Mouse (Mus musculus) liver, postnatal 0 days (tissue): Measurements from ENCODE around the gene Rasl10b. TPM values are rescaled to one million over a fixed set of nuclear protein-coding genes. Genes with fewer than 3 reads are reported as not detected.

ENCODE experiments used
- ATAC-seq: fragments of 200-750 bp; cut with Nextera tagmentation; 2 replicates; pipeline ENCODE4 v1.8.0; 2017; ENCODE audit warnings: mild to moderate bottlenecking, moderate library complexity
- DNase-seq: peaks from one replicate; pipeline ENCODE4 v3.0.0-alpha.2; 2016
- H3K27ac ChIP-seq: fragments of 300-500 bp; sonication (generic); 2 replicates; pipeline ENCODE4 v1.5.1; 2014; ENCODE audit warnings: antibody characterized with exemption, moderate library complexity, mild to moderate bottlenecking, low read depth
- H3K27me3 ChIP-seq: fragments of 300-500 bp; sonication (generic); 2 replicates; pipeline ENCODE4 v1.6.1; 2014; ENCODE audit warnings: low read length, control low read depth, mixed read lengths; ENCODE audit not compliant: insufficient read depth
- H3K36me3 ChIP-seq: fragments of 300-500 bp; sonication (generic); replicated peaks from 2 replicates; pipeline ENCODE4 v1.6.1; 2014; ENCODE audit warnings: mild to moderate bottlenecking, control low read depth, low read length, moderate library complexity, mixed read lengths; ENCODE audit not compliant: insufficient read depth
- H3K4me1 ChIP-seq: fragments of 300-500 bp; sonication (generic); 2 replicates; pipeline ENCODE4 v1.6.1; 2014; ENCODE audit warnings: antibody characterized with exemption, mild to moderate bottlenecking, control low read depth; ENCODE audit not compliant: insufficient read depth
- H3K4me2 ChIP-seq: fragments of 300-500 bp; sonication (generic); 2 replicates; pipeline ENCODE4 v1.6.1; 2014; ENCODE audit warnings: low read depth, mild to moderate bottlenecking, low read length, moderate library complexity, mixed read lengths
- H3K4me3 ChIP-seq: fragments of 300-500 bp; sonication (generic); 2 replicates; pipeline ENCODE4 v1.5.1; 2014; ENCODE audit warnings: low read depth, low read length
- H3K9ac ChIP-seq: fragments of 300-500 bp; sonication (generic); replicated peaks from 2 replicates; pipeline ENCODE4 v1.6.1; 2014; ENCODE audit warnings: mild to moderate bottlenecking, moderate library complexity
- H3K9me3 ChIP-seq: fragments of 300-500 bp; sonication (generic); 2 replicates; pipeline ENCODE4 v1.6.1; 2016; ENCODE audit warnings: mild to moderate bottlenecking, control low read depth, low read length, mixed read lengths
- CTCF ChIP-seq: sonication (generic); IDR thresholded peaks from 2 replicates; pipeline ENCODE4 v1.5.1; 2016; ENCODE audit warnings: antibody characterized with exemption, low read depth
- EP300 ChIP-seq: IDR thresholded peaks from 2 replicates; pipeline ENCODE4 v1.6.1; 2016; ENCODE audit warnings: antibody characterized with exemption, low read depth, mild to moderate bottlenecking
- WGBS: fragments of 180-500 bp; shearing (Covaris S2); extraction: QIAGEN DNeasy Blood & Tissue Kit; methylation state at CpG from one replicate; pipeline ENCODE4 v1.1.7; 2014; ENCODE audit not compliant: insufficient replicate concordance; 5-methylcytosine and 5-hydroxymethylcytosine counted together
- polyA plus RNA-seq: library from polyadenylated mRNA; unstranded; fragments of >200 nt; fragmentation: Nextera tagmentation; extraction: Ambion mirVana; gene quantifications from 2 replicates; pipeline ENCODE4 v1.2.1, GENCODE M21; 2015

Rasl10b gene
- 0.05 TPM in 1 of 2 replicates, not detected in the other for polyA plus RNA-seq

DNA sequence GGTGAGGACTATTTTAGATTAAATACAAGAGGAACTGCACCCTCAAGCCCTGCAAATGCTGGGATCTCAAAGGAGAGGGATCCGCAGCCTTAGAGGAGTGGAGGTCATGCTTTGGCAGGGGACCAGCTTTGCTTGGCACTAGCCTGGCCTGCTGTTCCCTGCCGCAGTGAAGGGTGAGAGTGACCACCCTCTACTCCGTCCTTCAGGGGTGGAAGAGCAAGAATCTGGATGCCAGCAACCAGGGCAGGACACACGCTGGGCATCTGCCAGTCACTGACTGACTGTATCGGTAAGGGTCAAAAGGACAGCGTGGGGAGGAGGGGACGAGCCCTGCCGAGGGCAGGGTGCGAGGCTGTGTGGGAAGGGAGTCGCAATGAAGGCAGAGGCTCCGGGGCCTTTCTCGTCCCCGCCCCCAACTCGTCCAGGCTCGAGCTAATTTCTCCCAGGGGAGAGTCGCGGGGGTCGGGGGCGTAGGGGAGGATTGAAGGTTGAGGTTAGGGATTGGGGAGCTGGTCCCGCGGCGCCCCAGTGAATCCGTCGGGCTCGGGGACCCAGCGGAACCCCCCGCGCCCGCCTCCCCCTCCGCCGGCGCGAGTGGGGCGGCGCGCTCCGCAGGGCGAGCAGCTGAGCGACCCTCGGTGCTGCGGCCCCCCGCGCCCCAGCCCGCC is at the start of gene Rasl10b:
TSS of gene Rasl10b (plus strand) at position 51 of the 668 bp plus-strand sequence.
- ATAC-seq (peak; percentile 76), DNase-seq (peak; percentile 47)
- TF ChIP-seq EP300 (no peak), CTCF (no peak)
- H3K27me3 ChIP-seq = peaks cover 35% of the 10 kb centered on the region
- peak within 1 kb of the TSS; percentile 41; the same call in 1 of the 2 replicates for H3K9ac ChIP-seq
- H3K9me3 ChIP-seq = no peaks in the 10 kb centered on the region
- peak within 1 kb of the TSS; percentile 92 for H3K4me2 ChIP-seq
- 7% methylated on average over 27 of the region's 44 CpGs for WGBS
- peaks cover 5% of the 10 kb centered on the region for H3K4me1 ChIP-seq
- no peak within 1 kb of the TSS for H3K27ac ChIP-seq
- H3K36me3 ChIP-seq = no peaks in the 10 kb centered on the region
- peak within 1 kb of the TSS; percentile 51 for H3K4me3 ChIP-seq

DNA sequence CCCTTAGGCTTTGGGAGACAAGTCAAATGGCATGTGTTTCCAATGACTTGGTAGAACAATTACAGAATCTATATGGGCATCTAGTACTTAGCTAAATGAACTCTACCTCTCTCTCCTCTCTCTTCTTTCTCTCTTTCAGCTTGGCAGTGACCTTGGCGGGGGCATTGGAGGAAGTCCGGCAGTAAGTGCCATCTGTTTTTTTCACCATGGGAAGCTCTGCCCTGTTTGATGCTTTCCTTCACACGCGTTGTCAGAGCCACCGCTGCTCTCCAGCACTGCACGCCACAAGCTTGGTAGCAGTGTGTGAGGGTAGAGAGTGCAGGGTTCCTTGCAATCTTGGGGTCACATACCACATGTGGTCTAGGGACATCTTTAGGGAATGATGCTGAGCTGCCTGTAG is 44.3 kb upstream of the Rasl10b start:
- H3K4me3 ChIP-seq = no peak overlapping the region
- ATAC-seq (no peak), DNase-seq (no peak)
- no peak overlapping the region for H3K9ac ChIP-seq
- no peaks in the 10 kb centered on the region for H3K4me1 ChIP-seq
- H3K27me3 ChIP-seq = no peaks in the 10 kb centered on the region
- H3K27ac ChIP-seq = no peak overlapping the region
- no peak overlapping the region for H3K4me2 ChIP-seq
- no peaks in the 10 kb centered on the region for H3K9me3 ChIP-seq
- no peak for TF ChIP-seq CTCF
- no peak for TF ChIP-seq EP300
- WGBS = 93% methylated on average over 6 of the region's 6 CpGs
- peaks cover 41% of the 10 kb centered on the region for H3K36me3 ChIP-seq

DNA sequence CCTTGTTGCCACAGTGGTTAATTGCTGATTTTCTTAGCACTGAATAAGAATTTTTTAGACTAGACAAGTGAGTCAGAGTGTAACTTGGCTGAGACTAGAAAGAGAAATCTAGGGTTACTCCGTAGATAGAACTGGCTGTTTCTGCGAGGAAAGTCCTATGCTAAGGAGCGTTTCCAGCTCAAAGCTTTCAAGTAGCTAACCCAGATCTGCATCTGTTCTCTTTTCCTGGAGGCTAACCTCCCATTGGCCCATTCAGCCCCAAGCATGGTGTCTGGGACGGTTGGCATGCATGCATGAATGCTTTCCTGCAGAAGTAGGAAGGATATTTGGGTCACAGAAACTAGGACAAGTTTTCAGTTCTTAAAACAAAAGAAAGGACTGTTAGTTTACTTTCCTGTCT is 37.7 kb upstream of the Rasl10b start:
- no peak for ATAC-seq

DNA sequence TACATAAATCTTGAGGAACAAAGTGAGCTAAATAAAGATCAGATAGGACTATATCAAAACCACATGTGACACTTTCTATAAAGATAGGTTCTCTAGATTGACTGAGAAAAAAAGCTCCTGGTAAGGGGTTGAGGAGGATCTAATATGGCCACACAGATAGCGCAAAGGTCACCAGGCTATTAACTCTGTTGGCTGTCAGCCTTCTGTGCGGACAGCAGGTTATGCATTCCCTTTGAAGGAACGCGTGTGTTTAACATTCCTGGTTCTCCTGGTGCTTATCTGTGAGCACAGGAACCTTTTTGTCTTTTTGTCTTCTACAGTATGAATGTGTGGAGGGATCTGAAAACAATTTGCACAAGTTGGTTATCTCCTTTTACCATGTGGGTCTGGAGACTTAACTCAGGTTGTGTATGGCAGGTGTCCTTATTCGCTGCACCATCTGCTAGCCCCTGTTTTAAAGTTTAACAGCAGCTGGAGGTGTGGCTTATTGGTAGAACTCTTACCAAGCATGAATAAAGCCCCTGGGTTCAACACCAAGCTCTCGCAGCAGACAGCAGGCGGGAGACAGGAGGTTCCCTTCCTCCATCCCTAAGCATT is 29.1 kb upstream of the Rasl10b start:
- TF ChIP-seq EP300 (no peak), CTCF (no peak)
- no peak for ATAC-seq
- no peak for DNase-seq

More for the DNA sequence above, 37.7 kb upstream of the Rasl10b start:
- WGBS = 80% methylated on average over 4 of the region's 4 CpGs
- Histone ChIP-seq H3K4me1 (no peaks in the 10 kb centered on the region), H3K9ac (no peak overlapping the region), H3K4me2 (no peak overlapping the region), H3K27ac (no peak overlapping the region), H3K4me3 (no peak overlapping the region), H3K27me3 (no peaks in the 10 kb centered on the region), H3K9me3 (no peaks in the 10 kb centered on the region), H3K36me3 (peaks cover 46% of the 10 kb centered on the region)
- TF ChIP-seq CTCF (no peak), EP300 (no peak)
- DNase-seq = no peak

DNA sequence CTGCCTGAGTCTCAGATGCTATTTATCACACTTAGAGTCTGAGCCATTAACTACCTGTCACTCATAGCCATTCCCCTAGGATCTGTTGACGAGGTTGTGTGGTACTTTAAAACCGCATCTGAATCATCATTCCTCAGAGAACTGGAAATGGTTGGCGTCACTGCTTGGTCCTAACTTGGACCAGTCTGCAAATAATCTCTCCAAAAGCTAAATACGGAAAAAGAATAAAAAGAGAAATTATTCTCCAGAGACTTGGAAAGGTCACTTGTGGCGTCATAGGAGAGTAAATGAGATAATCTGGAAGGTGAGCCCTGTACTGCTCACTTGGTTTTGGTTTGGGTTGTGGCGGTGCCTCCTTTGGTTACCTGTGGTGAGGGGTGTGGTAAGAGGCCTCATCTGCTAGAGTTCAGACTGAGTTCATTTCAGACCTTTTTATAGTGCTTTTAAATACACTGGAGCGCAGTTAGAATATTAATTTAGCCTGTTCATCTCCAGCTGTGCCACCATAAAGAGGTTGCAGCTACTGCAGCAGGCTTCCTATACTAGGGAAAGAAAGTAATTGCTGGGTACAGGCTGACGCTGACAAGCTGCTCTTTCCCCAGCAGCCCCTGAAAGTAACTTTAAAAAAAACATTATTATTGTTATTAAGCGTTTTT is 25.9 kb upstream of the Rasl10b start:
- ATAC-seq = no peak
- 90% methylated on average over 9 of the region's 9 CpGs for WGBS
- TF ChIP-seq CTCF = no peak

More for the DNA sequence above, 29.1 kb upstream of the Rasl10b start:
- no peaks in the 10 kb centered on the region for H3K9me3 ChIP-seq
- WGBS = 60% methylated on average over 7 of the region's 7 CpGs
- no peak overlapping the region for H3K9ac ChIP-seq
- H3K27me3 ChIP-seq = no peaks in the 10 kb centered on the region
- no peak overlapping the region for H3K27ac ChIP-seq
- H3K4me2 ChIP-seq = no peak overlapping the region
- H3K4me3 ChIP-seq = no peak overlapping the region
- peaks cover 28% of the 10 kb centered on the region for H3K36me3 ChIP-seq
- no peaks in the 10 kb centered on the region for H3K4me1 ChIP-seq

DNA sequence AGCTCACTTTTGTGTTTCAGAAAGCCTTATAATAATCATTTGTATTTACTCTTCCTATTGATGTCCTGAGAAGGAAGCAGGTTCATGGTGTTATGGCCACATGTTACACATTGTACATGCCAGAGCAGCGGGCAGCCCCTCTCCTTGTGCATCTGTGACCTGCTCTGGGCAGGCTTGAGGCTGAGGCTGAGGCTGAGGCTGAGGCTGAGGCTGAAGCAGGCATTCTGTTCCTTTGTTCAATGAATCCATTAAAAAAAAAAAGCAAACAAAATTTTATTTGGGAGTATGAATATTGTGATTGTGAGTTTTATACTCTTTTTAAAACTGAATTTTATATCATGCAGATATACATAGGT is 25.4 kb upstream of the Rasl10b start:
- no peak for DNase-seq
- peaks cover 21% of the 10 kb centered on the region for H3K36me3 ChIP-seq
- H3K9ac ChIP-seq = no peak overlapping the region
- no peak overlapping the region for H3K4me3 ChIP-seq
- H3K27ac ChIP-seq = no peak overlapping the region
- no peak for ATAC-seq
- TF ChIP-seq CTCF = no peak
- TF ChIP-seq EP300 = no peak
- no peaks in the 10 kb centered on the region for H3K9me3 ChIP-seq
- no peaks in the 10 kb centered on the region for H3K4me1 ChIP-seq
- H3K27me3 ChIP-seq = no peaks in the 10 kb centered on the region
- WGBS = 83% methylated on average over 1 of the region's 1 CpGs
- no peak overlapping the region for H3K4me2 ChIP-seq

More for the DNA sequence above, 25.9 kb upstream of the Rasl10b start:
- Histone ChIP-seq H3K9ac (no peak overlapping the region), H3K4me1 (no peaks in the 10 kb centered on the region), H3K27ac (no peak overlapping the region), H3K9me3 (no peaks in the 10 kb centered on the region), H3K27me3 (no peaks in the 10 kb centered on the region), H3K4me3 (no peak overlapping the region), H3K4me2 (no peak overlapping the region), H3K36me3 (peaks cover 17% of the 10 kb centered on the region)
- no peak for DNase-seq
